Mouse (Mus musculus): Measurements from ENCODE around the gene Ndufa13. TPM values are rescaled to one million over a fixed set of nuclear protein-coding genes. Genes with fewer than 3 reads are reported as not detected.
"Not testable (repeated sequence)": the region's sequence is repeated elsewhere in the genome, so short reads cannot be mapped to it uniquely, and the experiment has no call there.

Gene Ndufa13
- 170 and 211 TPM in 2 replicates for polyA plus RNA-seq (2014; fragmentation: Nextera tagmentation; extraction: Ambion mirVana)

GRCm38 (mm10) chr8:69902163-69903062, at the start of gene Ndufa13, which contains the start of the genes Tssk6 and Yjefn3:
Ndufa13 (minus strand) TSS chr8:69902558.
Tssk6 (plus strand) TSS chr8:69902184.
Yjefn3 (minus strand) TSS chr8:69902712.
- ATAC-seq (ENCODE audit: low FRiP score, low TSS enrichment) (peak; percentile 53), DNase-seq (no peak)
- Histone ChIP-seq H3K4me3 (replicated peaks; ENCODE audit: low read depth, low read length) (peak within 1 kb of the TSS; percentile 57), H3K4me2 (ENCODE audit: low read length) (peak within 1 kb of the TSS; percentile 96), H3K27me3 (ENCODE audit: control insufficient read depth, insufficient read depth, low read length) (no peaks in the 10 kb centered on the region), H3K36me3 (ENCODE audit: control insufficient read depth, insufficient read depth, low read length) (peaks cover 12% of the 10 kb centered on the region; the same call in 1 of the 2 replicates), H3K27ac (replicated peaks; ENCODE audit: low read depth, low read length) (peak within 1 kb of the TSS; percentile 87), H3K4me1 (ENCODE audit: control insufficient read depth, insufficient read depth, low read length) (peaks cover 27% of the 10 kb centered on the region), H3K9me3 (ENCODE audit: control insufficient read depth, low read length) (no peaks in the 10 kb centered on the region), H3K9ac (replicated peaks; ENCODE audit: low read length) (peak within 1 kb of the TSS; percentile 62)
- 3% methylated on average over 89 of the region's 89 CpGs for WGBS

- DNase-seq (no peak), ATAC-seq (ENCODE audit: low FRiP score, low TSS enrichment) (no peak)
- Histone ChIP-seq H3K9ac (replicated peaks; ENCODE audit: low read length) (no peak overlapping the region), H3K4me1 (ENCODE audit: control insufficient read depth, insufficient read depth, low read length) (no peaks in the 10 kb centered on the region), H3K27me3 (ENCODE audit: control insufficient read depth, insufficient read depth, low read length) (no peaks in the 10 kb centered on the region), H3K9me3 (ENCODE audit: control insufficient read depth, low read length) (no peaks in the 10 kb centered on the region), H3K27ac (replicated peaks; ENCODE audit: low read depth, low read length) (no peak overlapping the region), H3K4me3 (replicated peaks; ENCODE audit: low read depth, low read length) (no peak overlapping the region), H3K4me2 (ENCODE audit: low read length) (no peak overlapping the region), H3K36me3 (ENCODE audit: control insufficient read depth, insufficient read depth, low read length) (no peaks in the 10 kb centered on the region)
- WGBS = 94% methylated on average over 2 of the region's 2 CpGs
These were observed 47.9 kb upstream of the Ndufa13 start for GRCm38 (mm10) chr8:69950300-69950699.

- not testable (repeated sequence) for H3K36me3 ChIP-seq (ENCODE audit: control insufficient read depth, insufficient read depth, low read length); ATAC-seq (ENCODE audit: low FRiP score, low TSS enrichment); H3K4me2 ChIP-seq (ENCODE audit: low read length); DNase-seq; H3K9me3 ChIP-seq (ENCODE audit: control insufficient read depth, low read length); H3K9ac ChIP-seq (replicated peaks; ENCODE audit: low read length); H3K4me1 ChIP-seq (ENCODE audit: control insufficient read depth, insufficient read depth, low read length); H3K27me3 ChIP-seq (ENCODE audit: control insufficient read depth, insufficient read depth, low read length); H3K4me3 ChIP-seq (replicated peaks; ENCODE audit: low read depth, low read length); H3K27ac ChIP-seq (replicated peaks; ENCODE audit: low read depth, low read length)
- 95% methylated on average over 2 of the region's 3 CpGs for WGBS
These were observed 40.1 kb upstream of the Ndufa13 start for GRCm38 (mm10) chr8:69942495-69942894.

- no peaks in the 10 kb centered on the region for H3K27me3 ChIP-seq (ENCODE audit: control insufficient read depth, insufficient read depth, low read length)
- WGBS = 98% methylated on average over 2 of the region's 2 CpGs
- ATAC-seq (ENCODE audit: low FRiP score, low TSS enrichment) (no peak), DNase-seq (no peak)
- H3K27ac ChIP-seq (replicated peaks; ENCODE audit: low read depth, low read length) = no peak overlapping the region
- no peak overlapping the region for H3K9ac ChIP-seq (replicated peaks; ENCODE audit: low read length)
- no peak overlapping the region for H3K4me2 ChIP-seq (ENCODE audit: low read length)
- H3K4me1 ChIP-seq (ENCODE audit: control insufficient read depth, insufficient read depth, low read length) = 0 out of 2 replicates have a peak, but pooled peaks cover 2% of the 10 kb centered on the region
- H3K9me3 ChIP-seq (ENCODE audit: control insufficient read depth, low read length) = no peaks in the 10 kb centered on the region
- 0 out of 2 replicates have a peak, but pooled peaks cover 2% of the 10 kb centered on the region for H3K36me3 ChIP-seq (ENCODE audit: control insufficient read depth, insufficient read depth, low read length)
- H3K4me3 ChIP-seq (replicated peaks; ENCODE audit: low read depth, low read length) = no peak overlapping the region
These were observed 38.0 kb upstream of the Ndufa13 start for GRCm38 (mm10) chr8:69940386-69940785.

GRCm38 (mm10) chr8:69939633-69940032, 37.3 kb upstream of the Ndufa13 start:
- H3K4me3 ChIP-seq (replicated peaks; ENCODE audit: low read depth, low read length) = no peak overlapping the region
- no peak overlapping the region for H3K4me2 ChIP-seq (ENCODE audit: low read length)
- peaks cover 2% of the 10 kb centered on the region; the same call in 1 of the 2 replicates for H3K36me3 ChIP-seq (ENCODE audit: control insufficient read depth, insufficient read depth, low read length)
- H3K27ac ChIP-seq (replicated peaks; ENCODE audit: low read depth, low read length) = no peak overlapping the region
- 0 out of 2 replicates have a peak, but pooled peaks cover 2% of the 10 kb centered on the region for H3K4me1 ChIP-seq (ENCODE audit: control insufficient read depth, insufficient read depth, low read length)
- H3K9ac ChIP-seq (replicated peaks; ENCODE audit: low read length) = no peak overlapping the region
- ATAC-seq (ENCODE audit: low FRiP score, low TSS enrichment) = no peak
- 53% methylated on average over 3 of the region's 3 CpGs for WGBS
- no peak for DNase-seq
- H3K27me3 ChIP-seq (ENCODE audit: control insufficient read depth, insufficient read depth, low read length) = no peaks in the 10 kb centered on the region
- H3K9me3 ChIP-seq (ENCODE audit: control insufficient read depth, low read length) = no peaks in the 10 kb centered on the region

GRCm38 (mm10) chr8:69938245-69938982, 36.1 kb upstream of the Ndufa13 start:
- no peak overlapping the region for H3K27ac ChIP-seq (replicated peaks; ENCODE audit: low read depth, low read length)
- WGBS = 96% methylated on average over 6 of the region's 6 CpGs

GRCm38 (mm10) chr8:69937466-69937865, 35.1 kb upstream of the Ndufa13 start:
- ATAC-seq (ENCODE audit: low FRiP score, low TSS enrichment) = no peak
- no peaks in the 10 kb centered on the region for H3K9me3 ChIP-seq (ENCODE audit: control insufficient read depth, low read length)
- WGBS = 93% methylated on average over 3 of the region's 3 CpGs

More at GRCm38 (mm10) chr8:69938245-69938982, 36.1 kb upstream of the Ndufa13 start:
- no peak for ATAC-seq (ENCODE audit: low FRiP score, low TSS enrichment)
- Histone ChIP-seq H3K4me3 (replicated peaks; ENCODE audit: low read depth, low read length) (no peak overlapping the region), H3K4me1 (ENCODE audit: control insufficient read depth, insufficient read depth, low read length) (0 out of 2 replicates have a peak, but pooled peaks cover 2% of the 10 kb centered on the region), H3K4me2 (ENCODE audit: low read length) (no peak overlapping the region), H3K9ac (replicated peaks; ENCODE audit: low read length) (no peak overlapping the region), H3K36me3 (ENCODE audit: control insufficient read depth, insufficient read depth, low read length) (peaks cover 2% of the 10 kb centered on the region; the same call in 1 of the 2 replicates), H3K27me3 (ENCODE audit: control insufficient read depth, insufficient read depth, low read length) (no peaks in the 10 kb centered on the region), H3K9me3 (ENCODE audit: control insufficient read depth, low read length) (no peaks in the 10 kb centered on the region)
- DNase-seq = no peak

GRCm38 (mm10) chr8:69936050-69936794, 33.9 kb upstream of the Ndufa13 start:
- peak overlapping the region; percentile 26; the same call in 1 of the 2 replicates for H3K27ac ChIP-seq (replicated peaks; ENCODE audit: low read depth, low read length)
- H3K9me3 ChIP-seq (ENCODE audit: control insufficient read depth, low read length) = no peaks in the 10 kb centered on the region
- H3K27me3 ChIP-seq (ENCODE audit: control insufficient read depth, insufficient read depth, low read length) = no peaks in the 10 kb centered on the region
- peak; percentile 54 for DNase-seq
- 74% methylated on average over 7 of the region's 7 CpGs for WGBS
- no peak; the same call in 1 of the 2 replicates for ATAC-seq (ENCODE audit: low FRiP score, low TSS enrichment)
- no peak overlapping the region for H3K9ac ChIP-seq (replicated peaks; ENCODE audit: low read length)
- H3K4me2 ChIP-seq (ENCODE audit: low read length) = no peak overlapping the region
- peaks cover 2% of the 10 kb centered on the region; the same call in 1 of the 2 replicates for H3K36me3 ChIP-seq (ENCODE audit: control insufficient read depth, insufficient read depth, low read length)
- 0 out of 2 replicates have a peak, but pooled peaks cover 2% of the 10 kb centered on the region for H3K4me1 ChIP-seq (ENCODE audit: control insufficient read depth, insufficient read depth, low read length)
- H3K4me3 ChIP-seq (replicated peaks; ENCODE audit: low read depth, low read length) = no peak overlapping the region

More at GRCm38 (mm10) chr8:69937466-69937865, 35.1 kb upstream of the Ndufa13 start:
- Histone ChIP-seq H3K9ac (replicated peaks; ENCODE audit: low read length) (no peak overlapping the region), H3K4me1 (ENCODE audit: control insufficient read depth, insufficient read depth, low read length) (0 out of 2 replicates have a peak, but pooled peaks cover 2% of the 10 kb centered on the region), H3K4me3 (replicated peaks; ENCODE audit: low read depth, low read length) (no peak overlapping the region), H3K36me3 (ENCODE audit: control insufficient read depth, insufficient read depth, low read length) (peaks cover 2% of the 10 kb centered on the region; the same call in 1 of the 2 replicates), H3K27ac (replicated peaks; ENCODE audit: low read depth, low read length) (no peak overlapping the region), H3K4me2 (ENCODE audit: low read length) (no peak overlapping the region), H3K27me3 (ENCODE audit: control insufficient read depth, insufficient read depth, low read length) (no peaks in the 10 kb centered on the region)
- no peak for DNase-seq
